Mouse (Mus musculus): ENCODE measurements around the gene Wnt1. TPM values are rescaled to one million over a fixed set of nuclear protein-coding genes. Genes with fewer than 3 reads are reported as not detected.
"Not testable (repeated sequence)": the region's sequence is repeated elsewhere in the genome, so short reads cannot be mapped to it uniquely, and the experiment has no call there.

The Wnt1 gene
- not detected in 2 replicates for total RNA-seq (2015; ENCODE audit: low replicate concordance)
- total RNA-seq (2017; ENCODE audit: low replicate concordance): not detected in 2 replicates

DNA sequence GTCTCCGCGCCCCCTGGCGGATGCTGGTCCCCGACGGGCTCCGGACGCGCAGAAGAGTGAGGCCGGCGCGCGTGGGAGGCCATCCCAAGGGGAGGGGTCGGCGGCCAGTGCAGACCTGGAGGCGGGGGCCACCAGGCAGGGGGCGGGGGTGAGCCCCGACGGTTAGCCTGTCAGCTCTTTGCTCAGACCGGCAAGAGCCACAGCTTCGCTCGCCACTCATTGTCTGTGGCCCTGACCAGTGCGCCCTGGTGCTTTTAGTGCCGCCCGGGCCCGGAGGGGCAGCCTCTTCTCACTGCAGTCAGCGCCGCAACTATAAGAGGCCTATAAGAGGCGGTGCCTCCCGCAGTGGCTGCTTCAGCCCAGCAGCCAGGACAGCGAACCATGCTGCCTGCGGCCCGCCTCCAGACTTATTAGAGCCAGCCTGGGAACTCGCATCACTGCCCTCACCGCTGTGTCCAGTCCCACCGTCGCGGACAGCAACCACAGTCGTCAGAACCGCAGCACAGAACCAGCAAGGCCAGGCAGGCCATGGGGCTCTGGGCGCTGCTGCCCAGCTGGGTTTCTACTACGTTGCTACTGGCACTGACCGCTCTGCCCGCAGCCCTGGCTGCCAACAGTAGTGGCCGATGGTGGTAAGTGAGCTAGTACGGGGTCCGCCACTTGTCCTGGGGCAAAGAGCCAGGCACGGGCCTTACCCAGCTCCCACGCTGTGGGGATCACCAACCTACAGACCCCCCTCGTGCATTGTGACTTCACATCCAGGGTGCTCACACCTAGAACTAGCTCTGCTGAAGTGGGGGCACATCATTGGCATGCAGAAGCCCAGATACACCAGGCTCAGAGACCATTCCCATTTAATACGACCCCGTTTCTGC lies at the start of gene Wnt1:
Gene Wnt1, plus strand, starts transcription at position 197 of the 875 bp plus-strand sequence.
- ATAC-seq (replicated peaks; ENCODE audit: low FRiP score, poor library complexity, severe bottlenecking): no peak

GRCm38 (mm10) chr15:98740219-98740618 lies 49.4 kb upstream of the Wnt1 start:
- no peak for ATAC-seq (replicated peaks; ENCODE audit: low FRiP score, poor library complexity, severe bottlenecking)

DNA sequence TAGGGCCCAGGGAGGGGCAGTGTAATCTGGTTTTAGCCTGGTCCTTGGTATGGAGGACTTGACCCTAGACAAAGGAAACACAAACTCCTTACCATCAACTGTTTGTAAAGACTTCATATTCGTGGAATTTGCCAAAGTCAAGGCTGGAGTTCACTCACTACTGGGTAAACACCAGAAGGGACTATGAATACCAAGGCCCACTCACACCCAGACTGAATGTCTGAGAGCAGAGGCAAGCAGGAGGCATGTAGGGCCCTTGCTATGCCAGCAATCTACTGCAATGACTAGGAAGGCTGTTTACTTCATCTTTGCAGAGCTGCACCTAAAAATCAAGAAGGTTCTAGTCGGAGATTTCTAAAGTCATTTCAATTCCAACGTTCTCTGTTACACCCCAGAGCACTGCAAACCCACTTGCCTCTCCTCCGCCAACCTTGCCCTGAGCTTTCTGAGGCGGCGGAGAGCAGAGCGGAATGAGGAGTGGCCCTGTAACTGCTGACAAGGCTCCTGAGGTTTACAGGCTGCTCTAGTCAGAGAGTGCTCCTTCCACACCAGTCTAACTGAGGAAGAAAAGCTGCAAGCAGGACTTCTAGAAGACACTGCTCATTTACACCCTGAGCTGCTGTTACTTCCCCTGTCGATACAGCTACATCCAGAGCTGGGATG lies 46.8 kb upstream of the Wnt1 start:
- ATAC-seq (replicated peaks; ENCODE audit: low FRiP score, poor library complexity, severe bottlenecking): no peak

- not testable (repeated sequence) for ATAC-seq (replicated peaks; ENCODE audit: low FRiP score, poor library complexity, severe bottlenecking)
Measured at GRCm38 (mm10) chr15:98743863-98744262, 45.8 kb upstream of the Wnt1 start.

- no peak for ATAC-seq (replicated peaks; ENCODE audit: low FRiP score, poor library complexity, severe bottlenecking)
Measured at GRCm38 (mm10) chr15:98746344-98746965, 43.2 kb upstream of the Wnt1 start.

GRCm38 (mm10) chr15:98747296-98747695 lies 42.4 kb upstream of the Wnt1 start:
- ATAC-seq (replicated peaks; ENCODE audit: low FRiP score, poor library complexity, severe bottlenecking): no peak

- no peak for ATAC-seq (replicated peaks; ENCODE audit: low FRiP score, poor library complexity, severe bottlenecking)
Measured at GRCm38 (mm10) chr15:98749093-98749492, 40.6 kb upstream of the Wnt1 start.

DNA sequence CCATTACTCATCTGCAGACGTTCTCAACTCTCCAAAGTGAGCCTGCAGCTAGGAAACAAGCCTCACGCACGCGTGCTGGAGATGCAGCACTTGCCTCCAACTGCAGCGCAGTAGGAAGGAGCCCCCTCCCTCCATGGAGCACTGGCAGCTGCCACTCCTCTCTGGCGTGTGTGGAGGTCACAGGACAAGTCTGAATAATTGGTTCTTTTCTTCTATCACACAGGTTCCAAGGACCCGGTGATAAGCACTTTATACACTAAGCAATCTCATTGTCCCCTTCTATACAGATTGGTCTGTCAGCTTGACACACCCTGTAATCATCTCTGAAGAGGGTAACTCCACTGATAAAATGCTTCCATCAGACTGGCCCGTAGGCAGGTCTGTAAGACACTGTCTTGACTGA lies 36.6 kb upstream of the Wnt1 start:
- no peak for ATAC-seq (replicated peaks; ENCODE audit: low FRiP score, poor library complexity, severe bottlenecking)

DNA sequence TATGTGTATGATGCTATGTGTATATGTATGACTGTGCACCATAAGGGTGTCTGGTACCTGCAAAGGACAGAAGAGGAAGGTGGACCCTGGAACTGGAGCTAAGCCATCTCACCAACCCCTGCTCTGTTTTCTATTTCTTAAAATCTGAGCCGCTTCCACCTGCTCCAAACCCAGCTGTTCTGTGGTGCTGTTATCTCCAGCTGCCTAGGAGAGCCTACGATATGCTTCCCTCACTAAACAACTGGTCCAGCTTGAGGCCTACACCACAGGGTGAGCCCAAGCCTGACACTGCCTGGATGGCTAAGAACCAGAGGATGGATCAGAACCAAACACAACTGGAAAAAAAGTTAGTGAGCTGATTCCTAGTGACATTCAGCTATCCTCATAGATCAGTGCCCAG lies 35.5 kb upstream of the Wnt1 start:
- ATAC-seq (replicated peaks; ENCODE audit: low FRiP score, poor library complexity, severe bottlenecking): no peak

GRCm38 (mm10) chr15:98762201-98762621 lies 27.4 kb upstream of the Wnt1 start:
- no peak for ATAC-seq (replicated peaks; ENCODE audit: low FRiP score, poor library complexity, severe bottlenecking)

GRCm38 (mm10) chr15:98762670-98763529 lies 26.8 kb upstream of the Wnt1 start, which contains the start of gene Arf3:
TSS of gene Arf3 (minus strand) at chr15:98763214.
- peak; percentile 67 for ATAC-seq (replicated peaks; ENCODE audit: low FRiP score, poor library complexity, severe bottlenecking)

GRCm38 (mm10) chr15:98765929-98766328 lies 23.7 kb upstream of the Wnt1 start:
- ATAC-seq (replicated peaks; ENCODE audit: low FRiP score, poor library complexity, severe bottlenecking): no peak

DNA sequence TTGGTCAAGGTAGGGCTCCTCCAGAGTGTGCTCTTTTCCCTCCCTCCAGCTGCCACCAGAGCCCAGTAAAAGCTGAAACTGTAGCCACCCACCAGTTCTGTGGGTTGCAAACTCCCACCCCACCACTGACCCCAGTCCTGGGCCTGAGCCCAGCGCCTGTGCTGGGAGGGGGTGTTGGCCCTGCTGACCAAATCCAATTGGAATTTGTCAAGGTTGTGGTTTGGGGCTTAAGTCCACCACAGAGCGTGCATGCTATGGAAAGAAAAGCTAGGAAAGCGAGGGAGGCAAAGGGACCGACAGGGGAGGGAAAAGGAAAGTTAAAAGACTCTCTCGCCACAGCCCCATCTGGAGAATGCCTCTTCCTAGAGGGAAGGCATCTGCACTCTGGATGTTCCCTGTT lies 21.4 kb upstream of the Wnt1 start:
- ATAC-seq (replicated peaks; ENCODE audit: low FRiP score, poor library complexity, severe bottlenecking): no peak

DNA sequence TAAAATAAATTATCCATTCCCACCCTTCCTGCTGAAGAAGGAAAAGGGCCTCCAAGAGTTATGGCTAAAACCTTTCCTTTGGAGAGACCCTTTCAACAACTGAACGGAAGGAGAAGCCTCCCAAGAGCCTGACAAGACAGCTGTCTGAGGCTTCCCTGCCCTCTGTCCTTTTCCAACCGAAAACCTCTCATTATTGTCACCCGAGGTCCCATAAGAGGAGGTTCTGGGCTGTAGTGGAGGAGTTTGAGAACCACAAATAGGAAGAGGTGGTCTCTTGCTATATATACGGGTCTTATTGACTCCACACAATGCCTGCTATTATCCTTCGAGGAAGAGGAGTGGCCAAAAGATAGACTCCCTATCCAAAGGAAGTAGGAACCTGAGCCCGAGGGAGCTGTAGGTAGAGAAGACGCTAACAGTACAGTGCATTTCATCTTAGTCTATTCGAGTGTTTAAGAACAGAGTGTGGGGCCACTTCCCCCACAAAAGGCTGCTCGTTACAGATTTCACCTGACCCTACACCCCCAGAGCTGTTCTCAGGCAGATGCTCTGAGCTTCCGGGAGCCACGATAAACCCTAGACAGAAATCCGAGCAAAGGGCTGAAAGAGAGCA lies 17.7 kb upstream of the Wnt1 start:
- ATAC-seq (replicated peaks; ENCODE audit: low FRiP score, poor library complexity, severe bottlenecking): no peak

GRCm38 (mm10) chr15:98772511-98773211 lies 17.0 kb upstream of the Wnt1 start:
- 0 out of 2 replicates have a peak, but pooled peaks have one; percentile 27 for ATAC-seq (replicated peaks; ENCODE audit: low FRiP score, poor library complexity, severe bottlenecking)

DNA sequence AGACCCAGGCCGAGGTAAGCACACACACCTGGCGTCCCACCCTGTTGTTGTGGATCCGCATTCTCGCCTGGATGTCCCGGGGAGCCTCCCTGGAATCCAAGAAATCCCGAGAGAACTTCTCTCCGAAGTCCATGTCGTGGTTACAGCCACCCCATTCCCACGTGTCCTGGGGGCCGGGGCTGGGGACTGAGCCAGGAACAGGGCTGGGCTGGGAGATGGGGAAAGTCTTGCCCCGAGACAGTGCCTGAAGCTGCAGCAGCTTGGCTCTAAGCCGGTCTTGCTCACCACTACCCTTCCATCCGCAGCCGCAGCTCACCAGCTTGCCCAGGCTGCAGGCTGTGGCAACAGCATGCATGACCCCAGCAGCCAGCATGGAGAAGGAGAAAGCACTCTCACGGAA lies 15.6 kb upstream of the Wnt1 start:
- no peak for ATAC-seq (replicated peaks; ENCODE audit: low FRiP score, poor library complexity, severe bottlenecking)

DNA sequence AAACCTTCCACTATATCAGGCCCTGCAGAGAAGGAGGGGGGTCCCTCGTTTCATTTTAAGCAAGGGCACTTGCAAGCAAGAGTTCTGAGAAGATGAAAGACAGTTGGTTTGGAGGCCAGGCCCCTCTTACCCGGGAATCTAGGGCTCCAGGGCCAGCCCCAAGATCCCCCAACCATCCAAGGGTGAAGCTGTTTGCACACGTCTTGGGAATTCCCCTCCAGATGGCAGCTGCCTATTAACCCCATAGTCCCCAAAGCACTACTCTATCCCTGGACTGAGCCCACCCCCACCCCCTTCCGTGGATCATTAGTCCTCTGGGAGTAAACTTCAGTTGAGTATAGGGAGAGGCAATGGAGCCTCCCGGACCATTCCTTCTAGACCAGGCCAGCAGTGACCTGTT lies 14.1 kb upstream of the Wnt1 start:
- no peak for ATAC-seq (replicated peaks; ENCODE audit: low FRiP score, poor library complexity, severe bottlenecking)

- ATAC-seq (replicated peaks; ENCODE audit: low FRiP score, poor library complexity, severe bottlenecking): no peak
Measured at GRCm38 (mm10) chr15:98776280-98777004, 13.2 kb upstream of the Wnt1 start.
